Mouse (Mus musculus): Measurements from ENCODE around the gene Gm10382. TPM values are rescaled to one million over a fixed set of nuclear protein-coding genes. Genes with fewer than 3 reads are reported as not detected.

Gm10382 gene
- total RNA-seq, 1 experiment: 0.98 TPM

DNA sequence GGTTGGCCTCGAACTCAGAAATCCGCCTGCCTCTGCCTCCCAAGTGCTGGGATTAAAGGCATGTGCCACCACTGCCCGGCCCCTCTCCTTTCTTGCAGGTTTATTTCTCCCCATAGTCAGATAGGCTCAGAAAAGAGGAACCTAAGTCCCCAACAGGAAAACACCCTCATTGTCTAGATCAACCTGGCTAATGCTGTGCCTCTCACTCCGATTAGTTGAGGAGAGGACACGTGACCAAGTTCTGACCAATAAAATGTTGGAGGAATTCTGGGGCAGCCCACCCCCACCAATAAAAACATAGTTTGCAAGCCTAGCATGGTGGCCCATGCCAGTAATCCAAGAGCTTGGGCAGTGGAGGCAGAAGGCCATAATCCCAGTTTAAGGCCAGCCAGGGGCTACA lies 37.2 kb upstream of the Gm10382 start:
- TF ChIP-seq ZNF384 (IDR thresholded peaks at IDR 0.05; ENCODE audit: low read depth, low read length) (no peak), MAFK (IDR thresholded peaks at IDR 0.05; ENCODE audit: insufficient read depth, low read depth, low read length) (no peak), HCFC1 (IDR thresholded peaks at IDR 0.05; ENCODE audit: borderline replicate concordance, insufficient read depth, low read length) (no peak), ZC3H11A (IDR thresholded peaks at IDR 0.05; ENCODE audit: borderline replicate concordance, low read depth, low read length) (no peak), CHD2 (IDR thresholded peaks at IDR 0.05; ENCODE audit: low read depth, low read length) (no peak)
- in situ Hi-C loops (cut with MboI; ENCODE audit: low sequenced_read_pairs in 2 of 2, unreplicated experiment in 2 of 2): no loop called here
- DNase-seq (ENCODE audit: low read depth, low spot score): no peak
- no peak overlapping the region for H3K9ac ChIP-seq (ENCODE audit: insufficient read depth, low read depth, low read length, poor library complexity, severe bottlenecking)
- no peaks in the 10 kb centered on the region for H3K36me3 ChIP-seq (ENCODE audit: control insufficient read depth, insufficient read depth, low read length, poor library complexity, severe bottlenecking)
- peaks cover 0 to 7% of the 10 kb centered on the region in 2 experiments; a peak in 1 of 4 replicates for H3K4me1 ChIP-seq (ENCODE audit: control insufficient read depth in 2 of 2, insufficient read depth in 2 of 2, low read length in 2 of 2, poor library complexity in 1 of 2)
- no peaks in the 10 kb centered on the region for H3K9me3 ChIP-seq (ENCODE audit: control insufficient read depth, insufficient read depth, low read depth, low read length)
- no peak overlapping the region for H3K4me3 ChIP-seq (ENCODE audit: insufficient read depth in 1 of 2, low read depth in 1 of 2, low read length in 2 of 2, poor library complexity in 1 of 2, severe bottlenecking in 1 of 2)
- H3K27ac ChIP-seq (ENCODE audit: insufficient read depth, low read depth, low read length, poor library complexity, severe bottlenecking): no peak overlapping the region

DNA sequence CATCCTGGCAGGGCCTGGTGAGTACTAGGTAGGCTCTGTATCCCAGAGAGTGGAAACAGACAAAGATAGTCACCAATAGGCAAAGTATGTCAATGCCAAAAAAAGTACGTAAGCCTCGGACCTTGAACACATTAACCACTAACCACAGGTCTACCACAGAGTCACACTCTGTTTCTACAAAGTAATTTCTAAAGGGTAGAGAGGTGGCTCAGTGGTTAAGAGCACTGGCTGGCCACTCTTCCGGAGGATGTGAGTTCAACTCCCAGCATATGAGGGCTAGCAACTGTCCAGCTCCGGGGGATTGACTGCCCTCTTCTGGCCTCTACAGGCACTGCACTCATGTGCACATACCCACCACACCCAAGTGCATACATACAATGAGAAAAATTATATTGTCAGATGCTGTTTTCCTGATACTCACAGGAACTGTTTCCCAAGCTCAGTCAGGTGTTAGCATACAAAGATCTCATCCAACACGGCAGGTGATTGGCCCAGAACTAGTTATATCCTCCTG lies 36.3 kb upstream of the Gm10382 start:
- no peak overlapping the region for H3K4me3 ChIP-seq (ENCODE audit: insufficient read depth in 1 of 2, low read depth in 1 of 2, low read length in 2 of 2, poor library complexity in 1 of 2, severe bottlenecking in 1 of 2)
- TF ChIP-seq CHD2 (IDR thresholded peaks at IDR 0.05; ENCODE audit: low read depth, low read length): no peak
- no peak for TF ChIP-seq MAFK (IDR thresholded peaks at IDR 0.05; ENCODE audit: insufficient read depth, low read depth, low read length)
- TF ChIP-seq HCFC1 (IDR thresholded peaks at IDR 0.05; ENCODE audit: borderline replicate concordance, insufficient read depth, low read length): no peak
- no peak for TF ChIP-seq ZC3H11A (IDR thresholded peaks at IDR 0.05; ENCODE audit: borderline replicate concordance, low read depth, low read length)
- no peak for TF ChIP-seq ZNF384 (IDR thresholded peaks at IDR 0.05; ENCODE audit: low read depth, low read length)
- H3K9ac ChIP-seq (ENCODE audit: insufficient read depth, low read depth, low read length, poor library complexity, severe bottlenecking): no peak overlapping the region
- H3K9me3 ChIP-seq (ENCODE audit: control insufficient read depth, insufficient read depth, low read depth, low read length): no peaks in the 10 kb centered on the region
- DNase-seq (ENCODE audit: low read depth, low spot score): no peak
- H3K36me3 ChIP-seq (ENCODE audit: control insufficient read depth, insufficient read depth, low read length, poor library complexity, severe bottlenecking): no peaks in the 10 kb centered on the region
- in situ Hi-C loops (cut with MboI; ENCODE audit: low sequenced_read_pairs in 2 of 2, unreplicated experiment in 2 of 2): no loop called here
- H3K27ac ChIP-seq (ENCODE audit: insufficient read depth, low read depth, low read length, poor library complexity, severe bottlenecking): no peak overlapping the region
- peaks cover 0 to 7% of the 10 kb centered on the region in 2 experiments; a peak in 1 of 4 replicates for H3K4me1 ChIP-seq (ENCODE audit: control insufficient read depth in 2 of 2, insufficient read depth in 2 of 2, low read length in 2 of 2, poor library complexity in 1 of 2)

DNA sequence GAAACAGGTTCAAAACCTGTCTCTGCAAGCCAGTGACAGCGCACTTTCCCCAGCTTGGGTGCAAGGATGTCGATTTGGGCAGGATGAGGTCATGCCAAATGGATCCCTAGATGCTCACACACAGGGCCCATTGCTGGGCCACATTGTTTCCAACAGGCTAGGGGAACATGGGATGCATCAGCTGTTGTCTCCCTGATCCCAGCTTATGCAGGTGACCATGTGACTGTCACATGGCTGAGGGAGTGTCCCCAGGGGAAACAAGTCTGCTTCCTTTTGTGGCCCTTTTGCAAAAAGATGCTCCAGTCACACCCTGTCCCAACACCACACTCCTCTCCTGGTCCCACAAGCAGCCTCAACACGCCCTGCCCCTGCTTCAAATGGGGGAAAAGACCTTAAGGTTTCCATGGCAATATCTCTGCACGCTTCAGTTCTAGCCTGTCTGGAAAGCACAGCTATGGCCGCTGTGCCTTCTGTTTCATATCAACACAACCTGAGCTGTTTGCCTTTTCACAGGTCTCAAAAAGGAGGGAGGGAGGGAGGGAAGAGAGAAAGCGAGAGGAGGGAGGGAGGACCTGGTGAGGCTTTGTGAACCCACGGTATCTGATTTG lies 34.1 kb upstream of the Gm10382 start:
- H3K27ac ChIP-seq (ENCODE audit: insufficient read depth, low read depth, low read length, poor library complexity, severe bottlenecking): no peak overlapping the region
- in situ Hi-C loops (cut with MboI; ENCODE audit: low sequenced_read_pairs in 2 of 2, unreplicated experiment in 2 of 2): no loop called here

DNA sequence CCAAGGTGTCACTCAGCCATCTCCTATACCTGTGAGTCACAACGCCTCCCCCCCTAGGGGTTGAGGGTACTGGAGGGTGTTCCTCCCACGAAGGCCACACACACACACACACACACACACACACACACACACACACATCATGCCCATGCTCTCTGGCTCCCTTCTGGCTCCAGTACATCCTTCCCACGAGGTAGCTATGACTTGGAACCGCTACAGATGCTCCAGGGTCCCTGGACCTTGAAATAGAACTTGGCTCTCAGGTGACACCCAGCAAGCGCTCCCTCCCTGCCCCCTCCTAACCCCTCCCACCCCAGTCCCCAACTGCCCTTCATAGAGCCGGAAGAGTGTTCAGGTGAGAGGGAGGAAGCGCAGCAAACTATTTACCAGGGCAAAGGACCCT lies 33.5 kb upstream of the Gm10382 start:
- Histone ChIP-seq H3K4me1 (ENCODE audit: control insufficient read depth in 2 of 2, insufficient read depth in 2 of 2, low read length in 2 of 2, poor library complexity in 1 of 2) (peaks cover 0 to 7% of the 10 kb centered on the region in 2 experiments; a peak in 1 of 4 replicates), H3K36me3 (ENCODE audit: control insufficient read depth, insufficient read depth, low read length, poor library complexity, severe bottlenecking) (no peaks in the 10 kb centered on the region), H3K9ac (ENCODE audit: insufficient read depth, low read depth, low read length, poor library complexity, severe bottlenecking) (no peak overlapping the region), H3K9me3 (ENCODE audit: control insufficient read depth, insufficient read depth, low read depth, low read length) (no peaks in the 10 kb centered on the region), H3K4me3 (ENCODE audit: insufficient read depth in 1 of 2, low read depth in 1 of 2, low read length in 2 of 2, poor library complexity in 1 of 2, severe bottlenecking in 1 of 2) (no peak overlapping the region), H3K27ac (ENCODE audit: insufficient read depth, low read depth, low read length, poor library complexity, severe bottlenecking) (no peak overlapping the region)
- in situ Hi-C loops (cut with MboI; ENCODE audit: low sequenced_read_pairs in 2 of 2, unreplicated experiment in 2 of 2): no loop called here
- no peak for DNase-seq (ENCODE audit: low read depth, low spot score)
- TF ChIP-seq ZNF384 (IDR thresholded peaks at IDR 0.05; ENCODE audit: low read depth, low read length) (no peak), MAFK (IDR thresholded peaks at IDR 0.05; ENCODE audit: insufficient read depth, low read depth, low read length) (no peak), HCFC1 (IDR thresholded peaks at IDR 0.05; ENCODE audit: borderline replicate concordance, insufficient read depth, low read length) (no peak), ZC3H11A (IDR thresholded peaks at IDR 0.05; ENCODE audit: borderline replicate concordance, low read depth, low read length) (no peak), CHD2 (IDR thresholded peaks at IDR 0.05; ENCODE audit: low read depth, low read length) (no peak)

More for the DNA sequence above, 34.1 kb upstream of the Gm10382 start:
- Histone ChIP-seq H3K9ac (ENCODE audit: insufficient read depth, low read depth, low read length, poor library complexity, severe bottlenecking) (no peak overlapping the region), H3K9me3 (ENCODE audit: control insufficient read depth, insufficient read depth, low read depth, low read length) (no peaks in the 10 kb centered on the region), H3K4me1 (ENCODE audit: control insufficient read depth in 2 of 2, insufficient read depth in 2 of 2, low read length in 2 of 2, poor library complexity in 1 of 2) (peaks cover 0 to 7% of the 10 kb centered on the region in 2 experiments; a peak in 1 of 4 replicates), H3K36me3 (ENCODE audit: control insufficient read depth, insufficient read depth, low read length, poor library complexity, severe bottlenecking) (no peaks in the 10 kb centered on the region), H3K4me3 (ENCODE audit: insufficient read depth in 1 of 2, low read depth in 1 of 2, low read length in 2 of 2, poor library complexity in 1 of 2, severe bottlenecking in 1 of 2) (no peak overlapping the region)
- no peak for TF ChIP-seq ZNF384 (IDR thresholded peaks at IDR 0.05; ENCODE audit: low read depth, low read length)
- TF ChIP-seq ZC3H11A (IDR thresholded peaks at IDR 0.05; ENCODE audit: borderline replicate concordance, low read depth, low read length): no peak
- TF ChIP-seq MAFK (IDR thresholded peaks at IDR 0.05; ENCODE audit: insufficient read depth, low read depth, low read length): no peak
- TF ChIP-seq HCFC1 (IDR thresholded peaks at IDR 0.05; ENCODE audit: borderline replicate concordance, insufficient read depth, low read length): no peak
- no peak for TF ChIP-seq CHD2 (IDR thresholded peaks at IDR 0.05; ENCODE audit: low read depth, low read length)
- DNase-seq (ENCODE audit: low read depth, low spot score): no peak

Data from ES-E14 (cell line).